Mouse (Mus musculus) gastrocnemius, postnatal 14 days (tissue): ENCODE measurements around the gene Pgam2. TPM values are rescaled to one million over a fixed set of nuclear protein-coding genes. Genes with fewer than 3 reads are reported as not detected.

ENCODE experiments used
- DNase-seq: peaks from one replicate; pipeline ENCODE4 v3.0.0; 2021; ENCODE audit warnings: mixed read lengths
- intact Hi-C: fragments of 180-260 bp; cut with DNase I; formaldehyde crosslinking; loops from one replicate; pipeline ENCODE4 v1.15.1; 2025; ENCODE audit warnings: low total_unique reads
- total RNA-seq, 2 experiments: library from RNA; stranded (reverse); gene quantifications; 2 replicates each; pipeline ENCODE4 v1.2.3; 2021

Pgam2 gene
- total RNA-seq, 2 experiments from 2014 or later: 3,325 to 3,362 TPM

DNA sequence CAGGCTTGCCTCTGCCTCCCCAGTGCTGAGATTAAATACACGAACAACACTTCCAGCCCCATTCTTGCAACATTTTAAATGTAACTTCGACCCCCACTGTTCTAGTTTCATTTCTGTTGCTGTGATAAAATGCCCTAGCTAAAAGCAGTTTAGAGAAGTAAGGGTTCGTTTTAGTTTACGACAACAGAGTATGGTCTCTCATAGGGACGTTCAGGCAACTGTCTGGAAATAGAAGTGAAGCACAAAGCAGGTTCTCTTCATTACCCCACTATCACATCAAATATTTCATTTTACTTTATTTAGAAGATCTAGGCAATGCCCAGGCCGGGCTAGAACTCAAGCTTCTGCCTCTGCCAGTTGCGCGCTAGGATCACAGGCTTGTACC, 15.9 kb downstream of the Pgam2 start:
- no peak for DNase-seq
- intact Hi-C loops: no loop called here

DNA sequence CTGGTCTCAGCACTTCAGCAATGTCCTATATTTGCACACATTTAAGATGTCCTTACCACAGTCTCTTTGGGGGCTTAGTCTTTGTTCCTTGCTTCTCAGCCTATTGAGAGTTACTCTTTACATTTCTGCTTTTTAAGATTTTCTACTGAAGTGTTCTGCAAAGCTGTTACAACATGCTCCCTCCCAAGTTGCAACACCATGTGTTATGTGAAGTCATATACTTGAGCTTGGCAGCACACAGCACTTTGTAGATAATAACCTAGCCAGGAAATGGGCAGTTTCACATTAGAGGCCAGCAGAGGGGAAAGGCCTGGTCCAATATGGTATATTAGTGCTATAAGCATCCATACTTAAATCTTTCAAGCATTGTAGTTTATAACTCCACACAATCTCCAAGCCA, 17.8 kb downstream of the Pgam2 start:
- intact Hi-C loops: no loop called here
- DNase-seq: no peak

DNA sequence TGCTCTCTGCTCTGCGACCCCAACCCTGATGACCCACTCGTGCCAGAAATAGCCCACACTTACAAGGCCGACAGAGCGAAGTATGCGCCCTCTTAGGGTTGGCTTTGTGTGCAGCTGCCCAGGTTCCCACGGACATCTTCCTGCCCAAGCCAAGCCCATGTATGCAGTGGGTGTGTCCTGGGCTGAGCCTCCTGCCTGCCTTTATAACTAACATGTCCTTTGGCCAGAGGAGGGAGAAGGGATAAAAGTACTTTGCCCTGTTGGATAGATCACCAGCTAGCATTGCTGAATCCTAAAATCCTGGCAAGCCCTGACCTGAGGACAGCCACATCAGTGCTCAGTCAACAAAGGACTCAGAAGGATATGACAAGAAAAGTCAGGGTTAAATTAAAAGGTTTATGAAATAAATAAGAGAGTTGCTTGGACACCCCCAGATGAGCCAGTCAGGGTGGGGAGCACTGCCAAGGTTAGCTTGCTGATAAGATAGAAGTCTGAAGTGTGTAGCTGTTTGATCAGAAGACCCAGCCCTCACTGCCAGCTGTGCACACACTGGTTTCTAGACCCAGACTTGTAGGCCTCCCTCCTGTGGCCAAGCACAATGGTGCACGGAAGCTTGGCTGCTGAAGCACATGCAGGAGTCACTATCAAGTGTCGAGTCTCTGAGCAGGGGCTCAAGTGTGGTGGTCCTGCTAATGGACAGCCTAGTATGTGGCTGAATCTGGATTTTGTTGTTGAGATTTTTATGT, 21.2 kb downstream of the Pgam2 start:
- intact Hi-C loops: no loop called here
- DNase-seq: no peak

DNA sequence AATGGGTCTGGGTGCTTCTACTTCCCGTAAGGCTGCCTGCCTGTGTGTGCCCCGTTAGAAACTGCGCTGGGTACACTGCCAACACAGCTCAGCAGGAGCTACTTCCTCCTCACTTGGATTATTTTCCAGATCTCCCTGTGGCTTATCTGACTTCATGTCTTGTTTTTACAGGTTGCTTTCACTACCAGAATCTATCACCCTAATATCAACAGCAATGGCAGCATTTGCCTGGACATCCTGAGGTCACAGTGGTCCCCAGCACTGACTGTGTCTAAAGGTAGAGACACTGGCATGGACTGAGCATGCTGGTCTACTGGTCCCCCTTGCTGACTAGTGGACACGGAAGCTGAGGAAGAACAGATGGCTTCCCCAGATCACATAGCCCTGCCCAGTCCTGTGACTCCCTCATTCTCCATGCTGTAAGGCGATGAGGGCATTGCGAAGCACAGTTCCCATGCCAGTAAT, 23.5 kb downstream of the Pgam2 start:
- intact Hi-C loops: no loop called here
- no peak for DNase-seq

DNA sequence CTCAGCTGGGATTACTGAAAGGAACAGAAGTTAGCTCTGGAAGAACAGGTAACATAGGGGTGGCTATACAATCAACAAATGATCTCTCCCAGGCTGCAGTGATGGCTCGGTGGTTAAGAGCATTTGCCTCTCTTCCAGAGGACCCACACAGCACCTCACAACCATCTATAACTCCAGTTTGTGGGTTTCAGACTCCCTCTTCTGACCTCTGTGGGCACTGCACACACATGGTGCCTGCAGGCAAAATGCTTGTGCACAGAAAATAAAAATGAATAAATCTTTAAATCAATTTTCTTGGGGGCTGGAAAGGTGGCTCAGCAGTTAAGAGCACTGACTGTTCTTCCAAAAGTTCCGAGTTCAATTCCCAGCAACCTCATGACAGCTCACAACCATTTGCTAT, 25.1 kb downstream of the Pgam2 start:
- intact Hi-C loops: no loop called here
- no peak for DNase-seq

DNA sequence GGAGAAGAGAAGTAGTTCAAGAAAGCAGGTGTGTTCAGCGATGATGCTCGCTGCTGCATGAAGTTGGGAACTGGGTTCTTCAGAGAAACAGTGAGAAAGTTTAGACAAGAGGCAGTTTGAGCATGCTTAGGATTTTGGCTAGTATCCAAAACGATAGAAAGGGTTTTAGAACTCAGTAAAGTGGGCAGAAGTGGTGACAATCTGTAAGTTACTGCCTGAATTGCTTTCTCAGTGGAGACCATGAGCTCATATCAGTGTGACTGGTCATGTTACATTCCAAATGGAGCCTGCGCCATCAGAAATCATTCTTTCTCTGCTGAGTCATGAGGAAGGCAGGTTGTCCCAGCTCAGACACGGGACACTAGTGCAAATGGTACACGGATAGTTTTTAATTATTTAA, 37.5 kb downstream of the Pgam2 start:
- intact Hi-C loops: no loop called here

DNA sequence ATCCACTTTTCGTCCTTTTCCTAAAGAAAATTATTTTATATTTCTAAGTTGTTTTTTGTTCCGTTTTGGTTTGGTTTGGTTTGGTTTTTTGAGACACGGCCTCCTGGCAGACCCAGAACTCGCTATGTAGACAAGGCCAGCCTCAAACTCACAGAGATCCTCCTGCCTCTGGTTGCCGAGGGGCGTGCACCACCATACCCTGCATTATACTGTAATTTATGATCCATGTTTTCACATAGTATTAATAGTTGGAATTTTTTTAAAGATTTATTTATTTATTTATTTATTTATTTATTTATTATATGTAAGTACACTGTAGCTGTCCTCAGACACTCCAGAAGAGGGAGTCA, 40.9 kb downstream of the Pgam2 start:
- intact Hi-C loops: no loop called here
- DNase-seq: no peak

More for the DNA sequence above, 37.5 kb downstream of the Pgam2 start:
- DNase-seq: no peak

DNA sequence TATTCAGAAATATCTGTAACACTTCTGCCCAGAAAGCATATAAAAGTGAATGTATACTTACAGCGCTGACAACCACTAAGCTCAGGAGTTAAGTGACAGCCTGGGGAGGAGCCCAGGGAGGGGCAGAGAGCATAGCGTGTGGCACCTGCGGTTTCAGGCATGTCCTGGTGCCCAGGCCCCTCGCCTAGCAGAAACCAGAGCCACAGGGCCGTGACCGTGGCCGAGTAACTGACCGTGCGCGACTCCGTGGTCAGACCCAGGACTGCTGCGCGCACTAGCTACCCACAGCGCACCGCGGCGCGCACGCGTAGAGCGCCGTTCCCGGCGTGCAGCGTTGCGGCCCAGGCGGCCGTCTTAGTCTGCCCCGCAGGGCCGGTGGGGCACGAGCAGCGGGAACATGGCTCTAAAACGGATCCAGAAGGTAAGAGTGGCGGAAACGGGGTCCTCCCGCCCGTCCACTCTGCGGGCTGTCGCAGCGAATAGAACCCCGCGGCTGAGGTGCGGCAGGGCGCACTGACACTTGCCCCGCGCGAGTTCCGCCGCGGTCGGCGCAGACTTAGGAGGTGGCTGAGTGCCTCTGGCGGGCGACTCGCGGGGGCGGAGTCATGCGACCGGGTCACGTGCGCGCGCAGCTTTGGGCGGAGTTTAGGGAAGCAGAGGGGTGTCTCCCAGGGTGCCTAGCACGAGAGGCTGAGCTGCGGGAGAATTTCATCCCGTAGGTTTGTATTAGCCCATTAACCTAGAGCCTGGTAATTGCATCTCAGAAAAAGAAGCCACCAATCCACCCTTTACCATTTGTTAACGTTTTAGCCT, 41.5 kb downstream of the Pgam2 start, which contains the start of gene Urgcp:
Gene Urgcp (minus strand): TSS at position 557 of the 813 bp plus-strand sequence.
- intact Hi-C loops: no loop called here
- peak; percentile 92 for DNase-seq

DNA sequence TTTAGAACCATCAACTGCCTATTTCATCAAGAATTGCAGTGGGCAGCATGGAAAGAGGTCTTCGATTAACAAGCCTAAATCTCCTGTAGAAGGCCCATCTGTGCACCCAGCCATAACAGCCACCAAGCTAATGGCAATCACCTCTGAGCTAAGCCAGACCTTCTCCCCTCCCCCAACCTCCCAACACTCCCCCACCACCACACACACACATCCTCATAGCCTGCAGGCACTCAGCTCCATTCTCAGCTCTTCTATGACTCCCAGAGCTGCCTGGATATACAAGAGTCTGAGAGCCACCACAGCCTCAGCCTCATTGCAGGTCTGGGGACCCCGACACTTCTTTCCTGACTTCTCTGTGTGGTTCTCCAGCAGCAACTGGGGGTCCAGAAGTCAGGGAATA, 49.8 kb downstream of the Pgam2 start:
- DNase-seq: no peak
- intact Hi-C loops: no loop called here

Other genes starting within 250 kb of the Pgam2 start
- gene Ankrd36, start 234.0 kb downstream of the Pgam2 start, total RNA-seq: not detected
- 10 to 100 TPM; 83.5 to 84.2 TPM for gene Mrps24, start 88.1 kb downstream of the Pgam2 start, total RNA-seq
- gene Urgcp, start 41.4 kb downstream of the Pgam2 start, total RNA-seq: 10 to 100 TPM; 32.7 to 38.4 TPM
- 10 to 100 TPM; 18.7 to 21.6 TPM for gene Dbnl, start 15.2 kb downstream of the Pgam2 start, total RNA-seq
- gene Polm, start 34.3 kb upstream of the Pgam2 start, total RNA-seq: 1 to 10 TPM; 2.1 to 3.3 TPM
- gene Aebp1, start 58.2 kb upstream of the Pgam2 start, total RNA-seq: 10 to 100 TPM; 30.0 to 33.4 TPM
- 10 to 100 TPM; 36.4 to 38.7 TPM for gene Pold2, start 74.6 kb upstream of the Pgam2 start, total RNA-seq
- gene Myl7, start 95.0 kb upstream of the Pgam2 start, total RNA-seq: not detected
- 1 to 10 TPM in 1 of 2 experiments, under 1 TPM in 1; 0.29 to 1.3 TPM for gene Gck, start 146.3 kb upstream of the Pgam2 start, total RNA-seq
- gene Ykt6, start 152.0 kb upstream of the Pgam2 start, total RNA-seq: 10 to 100 TPM; 36.2 to 38.8 TPM